Mouse (Mus musculus) kidney, adult 2 months (tissue): Measurements from ENCODE around the gene Asrgl1.

Experiments used
- CTCF ChIP-seq: fragments of 200-500 bp; conservative IDR thresholded peaks from 2 replicates; pipeline ENCODE4 v1.5.1; 2011; ENCODE audit warnings: low read depth, mild to moderate bottlenecking, control low read depth, low read length, moderate library complexity, mixed read lengths; ENCODE audit not compliant: insufficient read depth, insufficient read length
- POLR2A ChIP-seq: fragments of 200-500 bp; IDR thresholded peaks from one replicate; pipeline ENCODE4 v1.6.1; 2011; ENCODE audit warnings: low read depth, low read length, control low read depth

DNA sequence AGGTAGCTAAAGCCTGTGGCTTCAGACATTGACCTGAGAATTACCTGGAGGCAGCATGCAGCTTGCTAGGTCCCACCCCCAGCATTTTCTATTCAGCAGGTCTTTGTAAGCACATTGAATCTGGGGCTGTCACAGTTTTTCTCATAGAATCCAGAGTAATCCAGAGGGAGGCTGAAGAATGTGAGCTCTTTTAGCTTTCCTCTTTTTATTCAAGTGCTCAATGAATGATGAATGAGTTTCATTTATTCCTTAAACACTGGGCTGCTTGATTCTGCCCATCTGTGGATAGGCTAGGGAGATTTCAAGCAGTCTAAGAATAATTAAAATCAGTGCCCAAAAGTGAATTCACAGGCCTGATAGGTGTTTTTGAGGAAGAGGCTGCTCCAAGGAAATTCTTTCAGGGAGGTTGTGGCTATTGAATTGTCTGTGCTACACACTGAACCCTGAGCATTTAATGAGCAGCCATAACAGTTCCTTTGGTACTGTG, 8.2 kb upstream of the Asrgl1 start:
- TF ChIP-seq CTCF (no peak), POLR2A (no peak)
